Mouse (Mus musculus): ENCODE results near the gene Ap2s1. TPM values are rescaled to one million over a fixed set of nuclear protein-coding genes. Genes with fewer than 3 reads are reported as not detected.
A peak's percentile ranks its signal among the peaks of the same experiment; 100 is the strongest.

Gene Ap2s1
- polyA plus RNA-seq, 1 experiment = 455 TPM

- TF ChIP-seq POLR2A (IDR thresholded peaks at IDR 0.05; ENCODE audit: borderline replicate concordance, extremely low read depth, insufficient read depth, insufficient read length, poor library complexity, severe bottlenecking) (no peak), CTCF (IDR thresholded peaks at IDR 0.05; ENCODE audit: borderline replicate concordance, extremely low read depth, insufficient read depth, insufficient read length) (no peak)
- peak; percentile 88 for DNase-seq (ENCODE audit: low read depth)
These were observed 20.8 kb downstream of the Ap2s1 start for GRCm38 (mm10) chr7:16758872-16759574.

GRCm38 (mm10) chr7:16760292-16760691, 22.1 kb downstream of the Ap2s1 start:
- no peak for DNase-seq (ENCODE audit: low read depth)
- TF ChIP-seq CTCF (IDR thresholded peaks at IDR 0.05; ENCODE audit: borderline replicate concordance, extremely low read depth, insufficient read depth, insufficient read length) (no peak), POLR2A (IDR thresholded peaks at IDR 0.05; ENCODE audit: borderline replicate concordance, extremely low read depth, insufficient read depth, insufficient read length, poor library complexity, severe bottlenecking) (no peak)

- TF ChIP-seq CTCF (IDR thresholded peaks at IDR 0.05; ENCODE audit: borderline replicate concordance, extremely low read depth, insufficient read depth, insufficient read length) (no peak), POLR2A (IDR thresholded peaks at IDR 0.05; ENCODE audit: borderline replicate concordance, extremely low read depth, insufficient read depth, insufficient read length, poor library complexity, severe bottlenecking) (no peak)
- DNase-seq (ENCODE audit: low read depth) = no peak
These were observed 22.8 kb downstream of the Ap2s1 start for GRCm38 (mm10) chr7:16761005-16761481.

- no peak for DNase-seq (ENCODE audit: low read depth)
- no peak for TF ChIP-seq POLR2A (IDR thresholded peaks at IDR 0.05; ENCODE audit: borderline replicate concordance, extremely low read depth, insufficient read depth, insufficient read length, poor library complexity, severe bottlenecking)
- no peak for TF ChIP-seq CTCF (IDR thresholded peaks at IDR 0.05; ENCODE audit: borderline replicate concordance, extremely low read depth, insufficient read depth, insufficient read length)
These were observed 23.4 kb downstream of the Ap2s1 start for GRCm38 (mm10) chr7:16761630-16762029.

- DNase-seq (ENCODE audit: low read depth) = no peak
- TF ChIP-seq CTCF (IDR thresholded peaks at IDR 0.05; ENCODE audit: borderline replicate concordance, extremely low read depth, insufficient read depth, insufficient read length) = no peak
- TF ChIP-seq POLR2A (IDR thresholded peaks at IDR 0.05; ENCODE audit: borderline replicate concordance, extremely low read depth, insufficient read depth, insufficient read length, poor library complexity, severe bottlenecking) = no peak
These were observed 25.4 kb downstream of the Ap2s1 start for GRCm38 (mm10) chr7:16763463-16764218.

GRCm38 (mm10) chr7:16766443-16766842, 28.2 kb downstream of the Ap2s1 start:
- TF ChIP-seq POLR2A (IDR thresholded peaks at IDR 0.05; ENCODE audit: borderline replicate concordance, extremely low read depth, insufficient read depth, insufficient read length, poor library complexity, severe bottlenecking) (no peak), CTCF (IDR thresholded peaks at IDR 0.05; ENCODE audit: borderline replicate concordance, extremely low read depth, insufficient read depth, insufficient read length) (no peak)
- no peak for DNase-seq (ENCODE audit: low read depth)

GRCm38 (mm10) chr7:16775888-16776287, 37.7 kb downstream of the Ap2s1 start:
- TF ChIP-seq CTCF (IDR thresholded peaks at IDR 0.05; ENCODE audit: borderline replicate concordance, extremely low read depth, insufficient read depth, insufficient read length) = no peak
- TF ChIP-seq POLR2A (IDR thresholded peaks at IDR 0.05; ENCODE audit: borderline replicate concordance, extremely low read depth, insufficient read depth, insufficient read length, poor library complexity, severe bottlenecking) = no peak
- DNase-seq (ENCODE audit: low read depth) = no peak

- TF ChIP-seq POLR2A (IDR thresholded peaks at IDR 0.05; ENCODE audit: borderline replicate concordance, extremely low read depth, insufficient read depth, insufficient read length, poor library complexity, severe bottlenecking) = no peak
- TF ChIP-seq CTCF (IDR thresholded peaks at IDR 0.05; ENCODE audit: borderline replicate concordance, extremely low read depth, insufficient read depth, insufficient read length) = no peak
- no peak for DNase-seq (ENCODE audit: low read depth)
These were observed 41.9 kb downstream of the Ap2s1 start for GRCm38 (mm10) chr7:16780076-16780475.

GRCm38 (mm10) chr7:16780825-16781554, 42.8 kb downstream of the Ap2s1 start, which contains the start of gene Slc1a5:
Slc1a5 (plus strand) TSS chr7:16781340.
- peak; percentile 96 for DNase-seq (ENCODE audit: low read depth)
- TF ChIP-seq POLR2A (IDR thresholded peaks at IDR 0.05; ENCODE audit: borderline replicate concordance, extremely low read depth, insufficient read depth, insufficient read length, poor library complexity, severe bottlenecking) (peak; percentile 67; the same call in 1 of the 2 replicates), CTCF (IDR thresholded peaks at IDR 0.05; ENCODE audit: borderline replicate concordance, extremely low read depth, insufficient read depth, insufficient read length) (no peak)

GRCm38 (mm10) chr7:16781555-16781815, 43.3 kb downstream of the Ap2s1 start:
- peak; percentile 44 for DNase-seq (ENCODE audit: low read depth)
- TF ChIP-seq POLR2A (IDR thresholded peaks at IDR 0.05; ENCODE audit: borderline replicate concordance, extremely low read depth, insufficient read depth, insufficient read length, poor library complexity, severe bottlenecking) (no peak), CTCF (IDR thresholded peaks at IDR 0.05; ENCODE audit: borderline replicate concordance, extremely low read depth, insufficient read depth, insufficient read length) (no peak)

All from brain, embryonic 14.5 days (tissue).